Mouse (Mus musculus): ENCODE results near the gene Hand2.

- TF ChIP-seq CTCF (IDR thresholded peaks at IDR 0.05; ENCODE audit: low read depth) (no peak), EP300 (IDR thresholded peaks at IDR 0.05; ENCODE audit: low read depth) (no peak)
Measured at GRCm38 (mm10) chr8:57362881-57363280, 42.1 kb downstream of the Hand2 start.

Data from liver, postnatal 0 days (tissue).